Mouse (Mus musculus): ENCODE data around the gene H1foo. TPM values are rescaled to one million over a fixed set of nuclear protein-coding genes. Genes with fewer than 3 reads are reported as not detected.

The H1foo gene
- polyA plus RNA-seq, 1 experiment from 2014 or later: not detected

GRCm38 (mm10) chr6:115997726-115998311 lies 53.1 kb downstream of the H1foo start:
- peaks cover 16% of the 10 kb centered on the region for H3K27me3 ChIP-seq (replicated peaks)
- H3K4me3 ChIP-seq (replicated peaks): no peak overlapping the region
- H3K9ac ChIP-seq: no peak overlapping the region
- H3K9me3 ChIP-seq: no peaks in the 10 kb centered on the region
- ATAC-seq (ENCODE audit: insufficient read depth, low FRiP score, low read depth): no peak
- H3K27ac ChIP-seq: peak overlapping the region; percentile 88
- no peaks in the 10 kb centered on the region for H3K36me3 ChIP-seq
- no peak overlapping the region for H3K4me2 ChIP-seq
- 22% methylated on average over 3 of the region's 3 CpGs for WGBS
- H3K4me1 ChIP-seq: peaks cover 42% of the 10 kb centered on the region

GRCm38 (mm10) chr6:115998758-115999157 lies 54.0 kb downstream of the H1foo start:
- Histone ChIP-seq H3K9ac (no peak overlapping the region), H3K27me3 (replicated peaks) (peaks cover 6% of the 10 kb centered on the region), H3K4me2 (no peak overlapping the region), H3K4me1 (peaks cover 34% of the 10 kb centered on the region), H3K9me3 (no peaks in the 10 kb centered on the region), H3K36me3 (no peaks in the 10 kb centered on the region), H3K27ac (0 out of 2 replicates have a peak overlapping the region, but pooled peaks have one; percentile 12), H3K4me3 (replicated peaks) (no peak overlapping the region)
- ATAC-seq (ENCODE audit: insufficient read depth, low FRiP score, low read depth): no peak
- 83% methylated on average over 7 of the region's 7 CpGs for WGBS

DNA sequence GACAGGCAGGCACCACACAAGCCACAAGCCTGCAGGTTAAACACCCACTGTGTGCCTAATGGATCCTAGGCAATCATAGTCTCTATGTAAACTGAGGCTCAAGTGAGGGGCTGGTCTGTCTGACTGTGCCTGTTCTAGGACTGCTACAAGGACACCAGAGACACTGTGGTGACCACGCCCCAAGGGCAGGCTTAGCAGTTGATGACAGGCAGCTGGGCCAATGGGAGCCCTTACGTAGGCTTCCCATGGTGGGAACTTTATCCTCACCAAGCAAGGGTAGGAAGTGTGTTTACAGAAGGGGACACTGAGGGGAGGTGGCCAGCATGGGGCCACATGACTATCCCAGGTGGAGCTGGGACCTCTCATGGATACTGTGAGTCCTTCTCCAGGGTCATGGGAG lies 54.5 kb downstream of the H1foo start:
- Histone ChIP-seq H3K9me3 (no peaks in the 10 kb centered on the region), H3K9ac (no peak overlapping the region), H3K27ac (no peak overlapping the region), H3K27me3 (replicated peaks) (peaks cover 2% of the 10 kb centered on the region), H3K4me3 (replicated peaks) (no peak overlapping the region), H3K36me3 (no peaks in the 10 kb centered on the region), H3K4me2 (no peak overlapping the region), H3K4me1 (peaks cover 34% of the 10 kb centered on the region)
- no peak for ATAC-seq (ENCODE audit: insufficient read depth, low FRiP score, low read depth)
- WGBS: 81% methylated on average over 2 of the region's 2 CpGs

Other genes starting within 250 kb of the H1foo start
- 8.2 and 14.9 TPM in 2 replicates for gene Tmem40, start 182.5 kb upstream of the H1foo start, polyA plus RNA-seq (2015; fragmentation: Nextera tagmentation; extraction: Ambion mirVana)
- gene Cand2, start 170.4 kb upstream of the H1foo start, polyA plus RNA-seq (2015; fragmentation: Nextera tagmentation; extraction: Ambion mirVana): 19.9 and 22.6 TPM in 2 replicates
- gene Rpl32, start 136.2 kb upstream of the H1foo start, polyA plus RNA-seq (2015; fragmentation: Nextera tagmentation; extraction: Ambion mirVana): 2,176 and 2,210 TPM in 2 replicates
- 0.58 and 0.71 TPM in 2 replicates for gene Efcab12, start 106.5 kb upstream of the H1foo start, polyA plus RNA-seq (2015; fragmentation: Nextera tagmentation; extraction: Ambion mirVana)
- gene Mbd4, start 91.6 kb upstream of the H1foo start, polyA plus RNA-seq (2015; fragmentation: Nextera tagmentation; extraction: Ambion mirVana): 15.4 and 19.4 TPM in 2 replicates
- 18.8 and 18.9 TPM in 2 replicates for gene Ift122, start 91.5 kb upstream of the H1foo start, polyA plus RNA-seq (2015; fragmentation: Nextera tagmentation; extraction: Ambion mirVana)
- 0.15 and 0.31 TPM in 2 replicates for gene Rho, start 13.2 kb upstream of the H1foo start, polyA plus RNA-seq (2015; fragmentation: Nextera tagmentation; extraction: Ambion mirVana)
- 31.3 and 37.7 TPM in 2 replicates for gene Plxnd1, start 50.1 kb downstream of the H1foo start, polyA plus RNA-seq (2015; fragmentation: Nextera tagmentation; extraction: Ambion mirVana)
- gene Tmcc1, start 248.5 kb downstream of the H1foo start, polyA plus RNA-seq (2015; fragmentation: Nextera tagmentation; extraction: Ambion mirVana): 13.6 and 19.1 TPM in 2 replicates

Data from stomach, embryonic 15.5 days (tissue).